Mouse (Mus musculus) stomach, embryonic 15.5 days (tissue): ENCODE results near the gene Gm10392. TPM values are rescaled to one million over a fixed set of nuclear protein-coding genes. Genes with fewer than 3 reads are reported as not detected.
A peak's percentile ranks its signal among the peaks of the same experiment; 100 is the strongest.

Experiments used
- ATAC-seq: fragments of 200-750 bp; cut with Nextera tagmentation; 2 replicates; pipeline ENCODE4 v1.8.0; 2017; ENCODE audit warnings: low read depth, moderate number of reproducible peaks, moderate TSS enrichment; ENCODE audit not compliant: insufficient read depth, low FRiP score
- H3K27ac ChIP-seq: fragments of 300-500 bp; sonication (generic); 2 replicates; pipeline ENCODE4 v1.5.1; 2015; ENCODE audit warnings: mild to moderate bottlenecking, inconsistent platforms
- H3K27me3 ChIP-seq: fragments of 300-500 bp; sonication (generic); replicated peaks from 2 replicates; pipeline ENCODE4 v1.6.1; 2015; ENCODE audit warnings: inconsistent platforms
- H3K36me3 ChIP-seq: fragments of 300-500 bp; sonication (generic); 2 replicates; pipeline ENCODE4 v1.6.1; 2015; ENCODE audit warnings: inconsistent platforms
- H3K4me1 ChIP-seq: fragments of 300-500 bp; sonication (generic); 2 replicates; pipeline ENCODE4 v1.6.1; 2015; ENCODE audit warnings: inconsistent platforms
- H3K4me2 ChIP-seq: fragments of 300-500 bp; sonication (generic); 2 replicates; pipeline ENCODE4 v1.6.1; 2015; ENCODE audit warnings: mild to moderate bottlenecking, inconsistent platforms
- H3K4me3 ChIP-seq: fragments of 300-500 bp; sonication (generic); replicated peaks from 2 replicates; pipeline ENCODE4 v1.5.1; 2015; ENCODE audit warnings: inconsistent platforms
- H3K9ac ChIP-seq: fragments of 300-500 bp; sonication (generic); 2 replicates; pipeline ENCODE4 v1.6.1; 2015; ENCODE audit warnings: inconsistent platforms
- H3K9me3 ChIP-seq: fragments of 300-500 bp; sonication (generic); 2 replicates; pipeline ENCODE4 v1.6.1; 2016; ENCODE audit warnings: inconsistent platforms
- WGBS: fragments of 180-500 bp; shearing (Covaris S2); methylation state at CpG from one replicate; pipeline ENCODE4 v1.1.7; 2015; 5-methylcytosine and 5-hydroxymethylcytosine counted together
- polyA plus RNA-seq: library from polyadenylated mRNA; unstranded; fragments of >200 nt; fragmentation: Nextera tagmentation; extraction: Ambion mirVana; gene quantifications from 2 replicates; pipeline ENCODE4 v1.2.1, GENCODE M21; 2015

Gm10392 gene
- polyA plus RNA-seq, 1 experiment from 2014 or later: 0.13 TPM

DNA sequence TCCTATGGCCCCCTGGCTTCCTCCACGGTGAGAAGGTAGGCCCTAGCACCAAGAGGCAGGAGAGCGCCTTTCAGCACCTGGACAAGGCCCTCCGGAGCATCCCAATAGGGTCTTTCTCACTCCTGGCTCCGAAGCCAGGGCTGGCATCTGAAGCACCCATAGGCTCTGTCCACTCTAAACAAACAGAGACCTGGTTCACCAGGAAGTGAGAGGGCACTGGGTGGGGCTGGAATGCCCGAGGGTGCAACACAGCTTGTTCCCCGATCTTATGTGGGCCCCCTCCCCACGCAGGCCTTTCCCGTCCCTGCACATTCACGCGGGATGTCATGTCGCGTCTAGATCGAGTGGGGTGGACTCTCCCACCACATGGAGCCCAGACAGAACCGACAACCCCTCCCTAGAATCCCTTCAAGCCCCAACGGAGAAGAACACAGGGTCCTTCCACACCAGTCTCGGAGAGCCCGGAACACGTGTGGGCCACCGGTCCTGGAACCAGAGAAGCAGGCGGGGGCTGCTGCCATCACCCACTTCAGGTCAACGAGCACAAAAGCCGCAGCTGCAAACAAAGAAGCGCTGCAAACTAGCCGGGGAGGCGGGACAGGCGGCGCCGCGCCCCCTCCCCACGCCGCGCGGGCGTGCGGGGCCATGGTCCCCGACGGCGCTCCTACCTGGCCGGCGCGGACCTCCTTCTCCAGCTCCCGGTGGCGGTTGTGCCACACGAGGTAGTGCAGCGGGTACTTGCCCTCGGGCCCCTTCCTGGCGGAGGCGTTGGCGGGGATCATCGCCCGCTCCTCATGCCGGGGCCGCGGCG, 30.0 kb downstream of the Gm10392 start:
- Histone ChIP-seq H3K27ac (no peak overlapping the region), H3K4me1 (peaks cover 53% of the 10 kb centered on the region), H3K4me3 (peak overlapping the region; percentile 87), H3K36me3 (no peaks in the 10 kb centered on the region), H3K27me3 (no peaks in the 10 kb centered on the region), H3K9me3 (no peaks in the 10 kb centered on the region), H3K9ac (peak overlapping the region; percentile 76), H3K4me2 (peak overlapping the region; percentile 96)
- ATAC-seq: no peak
- WGBS: 3% methylated on average over 55 of the region's 55 CpGs

- 68% methylated on average over 5 of the region's 5 CpGs for WGBS
- Histone ChIP-seq H3K4me2 (no peak overlapping the region), H3K27ac (no peak overlapping the region), H3K4me1 (peaks cover 42% of the 10 kb centered on the region), H3K27me3 (no peaks in the 10 kb centered on the region), H3K9ac (no peak overlapping the region), H3K4me3 (no peak overlapping the region), H3K36me3 (no peaks in the 10 kb centered on the region), H3K9me3 (no peaks in the 10 kb centered on the region)
- ATAC-seq: no peak
These were observed 32.2 kb downstream of the Gm10392 start for GRCm38 (mm10) chr11:77486798-77487197.

DNA sequence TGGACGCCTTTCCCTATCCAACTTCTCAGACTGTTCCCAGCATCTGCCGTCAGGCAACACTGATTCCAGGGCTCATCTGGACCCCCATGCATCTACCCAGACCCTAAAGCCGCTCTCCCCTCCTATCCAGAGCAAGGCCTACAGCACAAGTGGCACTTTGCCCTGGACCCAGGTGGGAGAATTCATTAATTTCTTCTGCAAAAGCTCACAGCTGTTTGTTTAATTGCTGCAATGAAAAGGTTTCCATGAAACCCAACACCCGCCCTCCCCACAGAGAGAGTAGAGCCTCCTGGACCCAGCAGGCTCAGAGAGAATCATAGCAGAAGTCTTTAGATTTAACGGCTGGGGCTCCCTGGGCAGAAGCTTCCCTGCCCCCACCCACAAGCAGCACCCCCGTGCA, 33.8 kb downstream of the Gm10392 start:
- 51% methylated on average over 6 of the region's 6 CpGs for WGBS
- no peak overlapping the region for H3K27ac ChIP-seq
- peaks cover 30% of the 10 kb centered on the region for H3K4me1 ChIP-seq
- no peak for ATAC-seq
- no peak overlapping the region for H3K4me3 ChIP-seq
- H3K9me3 ChIP-seq: no peaks in the 10 kb centered on the region
- no peak overlapping the region for H3K4me2 ChIP-seq
- H3K36me3 ChIP-seq: no peaks in the 10 kb centered on the region
- H3K27me3 ChIP-seq: no peaks in the 10 kb centered on the region
- H3K9ac ChIP-seq: no peak overlapping the region

DNA sequence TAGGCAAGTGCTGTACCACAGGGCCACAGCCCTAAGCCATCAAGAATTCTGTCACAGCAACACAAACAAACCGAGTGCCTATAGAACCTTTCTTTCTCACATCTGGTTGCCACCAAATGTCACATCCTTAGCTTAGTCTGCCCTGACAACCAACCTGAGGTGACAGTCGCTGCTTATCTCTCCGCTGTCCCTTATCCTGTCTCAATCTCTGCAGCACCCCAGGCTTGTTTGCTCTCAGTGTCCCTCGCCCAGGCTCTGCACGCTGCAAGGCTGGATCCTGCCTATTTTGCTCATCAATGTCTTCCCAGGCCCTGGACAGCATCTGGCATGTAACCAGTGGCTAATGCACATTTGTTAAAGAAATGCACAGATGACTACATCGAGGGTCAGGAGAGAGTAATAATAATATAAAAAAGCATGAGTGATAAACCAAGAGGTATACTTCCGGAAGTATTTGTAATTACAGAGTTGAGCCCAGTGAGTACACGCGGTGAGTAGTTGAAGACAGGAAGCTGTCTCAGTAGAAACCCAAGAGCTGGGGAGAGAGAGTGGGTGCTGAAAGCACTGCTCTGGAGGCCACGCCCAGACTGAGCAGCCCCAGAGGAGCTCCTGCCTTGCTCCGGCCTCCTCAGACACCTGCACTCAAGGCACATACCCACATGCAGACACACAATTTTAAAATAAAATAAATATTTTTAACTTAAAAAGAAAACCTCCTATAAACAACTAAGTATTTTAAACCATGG, 35.3 kb downstream of the Gm10392 start:
- H3K4me1 ChIP-seq: peaks cover 27% of the 10 kb centered on the region
- no peak for ATAC-seq
- H3K36me3 ChIP-seq: no peaks in the 10 kb centered on the region
- no peaks in the 10 kb centered on the region for H3K9me3 ChIP-seq
- no peak overlapping the region for H3K9ac ChIP-seq
- no peak overlapping the region for H3K27ac ChIP-seq
- 42% methylated on average over 11 of the region's 11 CpGs for WGBS
- H3K4me3 ChIP-seq: no peak overlapping the region
- H3K27me3 ChIP-seq: no peaks in the 10 kb centered on the region
- no peak overlapping the region for H3K4me2 ChIP-seq

GRCm38 (mm10) chr11:77483043-77483442, 36.0 kb downstream of the Gm10392 start:
- Histone ChIP-seq H3K36me3 (no peaks in the 10 kb centered on the region), H3K9me3 (no peaks in the 10 kb centered on the region), H3K4me2 (no peak overlapping the region), H3K27me3 (no peaks in the 10 kb centered on the region), H3K9ac (no peak overlapping the region), H3K4me3 (no peak overlapping the region), H3K27ac (no peak overlapping the region), H3K4me1 (peaks cover 22% of the 10 kb centered on the region)
- 66% methylated on average over 3 of the region's 3 CpGs for WGBS
- ATAC-seq: no peak

DNA sequence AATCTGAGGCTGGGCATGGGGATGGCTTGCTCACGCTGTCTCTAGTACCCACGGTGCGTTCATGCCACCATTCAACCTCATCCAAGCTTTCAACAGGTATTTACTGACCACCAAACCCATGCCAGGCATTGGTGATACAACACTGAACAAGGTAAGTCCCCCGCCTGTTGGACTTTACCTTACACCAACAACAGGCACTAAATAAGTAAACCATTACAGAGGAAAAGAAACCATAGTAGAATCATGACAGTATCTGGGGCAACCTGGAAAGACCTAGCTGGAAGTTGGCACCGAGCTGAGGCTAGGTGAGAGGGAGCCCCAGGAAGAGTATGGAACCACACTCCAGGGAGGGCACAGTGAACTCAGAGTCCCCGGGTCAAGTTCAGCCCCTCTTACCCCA, 42.1 kb downstream of the Gm10392 start:
- Histone ChIP-seq H3K4me3 (no peak overlapping the region), H3K27me3 (no peaks in the 10 kb centered on the region), H3K9ac (no peak overlapping the region), H3K9me3 (no peaks in the 10 kb centered on the region), H3K4me2 (no peak overlapping the region), H3K27ac (no peak overlapping the region), H3K4me1 (no peaks in the 10 kb centered on the region), H3K36me3 (no peaks in the 10 kb centered on the region; the same call in 1 of the 2 replicates)
- no peak for ATAC-seq
- 85% methylated on average over 6 of the region's 6 CpGs for WGBS

DNA sequence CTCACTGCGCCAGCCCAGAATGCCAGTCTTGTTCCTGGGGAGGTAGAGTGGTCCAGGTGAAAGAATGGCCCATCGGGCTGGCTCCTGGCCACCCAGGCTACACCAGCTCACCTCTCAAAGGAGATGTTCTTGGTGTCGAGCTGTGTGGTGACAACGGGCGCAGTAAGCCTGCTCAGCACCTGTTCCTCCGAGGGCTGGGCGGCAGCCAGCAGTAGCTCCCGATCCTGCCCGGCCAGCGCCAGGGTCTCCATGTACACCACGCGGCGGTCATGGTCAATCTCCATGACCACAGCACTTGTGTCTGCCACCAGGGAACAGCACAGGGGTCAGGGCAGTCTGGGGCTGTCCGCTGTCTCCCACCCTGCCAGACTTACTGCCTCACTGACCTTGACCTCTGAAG, 42.8 kb downstream of the Gm10392 start:
- no peak overlapping the region for H3K4me3 ChIP-seq
- no peak overlapping the region for H3K27ac ChIP-seq
- WGBS: 90% methylated on average over 14 of the region's 14 CpGs
- H3K4me2 ChIP-seq: no peak overlapping the region
- ATAC-seq: no peak
- H3K4me1 ChIP-seq: no peaks in the 10 kb centered on the region
- no peaks in the 10 kb centered on the region for H3K27me3 ChIP-seq
- peaks cover 3% of the 10 kb centered on the region; the same call in 1 of the 2 replicates for H3K36me3 ChIP-seq
- H3K9me3 ChIP-seq: no peaks in the 10 kb centered on the region
- H3K9ac ChIP-seq: no peak overlapping the region

GRCm38 (mm10) chr11:77472775-77473174, 46.2 kb downstream of the Gm10392 start:
- Histone ChIP-seq H3K4me3 (no peak overlapping the region), H3K4me2 (no peak overlapping the region), H3K4me1 (no peaks in the 10 kb centered on the region), H3K9me3 (no peaks in the 10 kb centered on the region), H3K27ac (no peak overlapping the region), H3K27me3 (peaks cover 13% of the 10 kb centered on the region; the same call in 1 of the 2 replicates), H3K9ac (no peak overlapping the region), H3K36me3 (peaks cover 3% of the 10 kb centered on the region; the same call in 1 of the 2 replicates)
- no peak for ATAC-seq
- WGBS: 82% methylated on average over 16 of the region's 16 CpGs

GRCm38 (mm10) chr11:77471407-77471806, 47.6 kb downstream of the Gm10392 start:
- ATAC-seq: no peak
- 68% methylated on average over 29 of the region's 29 CpGs for WGBS
- no peak overlapping the region for H3K9ac ChIP-seq

DNA sequence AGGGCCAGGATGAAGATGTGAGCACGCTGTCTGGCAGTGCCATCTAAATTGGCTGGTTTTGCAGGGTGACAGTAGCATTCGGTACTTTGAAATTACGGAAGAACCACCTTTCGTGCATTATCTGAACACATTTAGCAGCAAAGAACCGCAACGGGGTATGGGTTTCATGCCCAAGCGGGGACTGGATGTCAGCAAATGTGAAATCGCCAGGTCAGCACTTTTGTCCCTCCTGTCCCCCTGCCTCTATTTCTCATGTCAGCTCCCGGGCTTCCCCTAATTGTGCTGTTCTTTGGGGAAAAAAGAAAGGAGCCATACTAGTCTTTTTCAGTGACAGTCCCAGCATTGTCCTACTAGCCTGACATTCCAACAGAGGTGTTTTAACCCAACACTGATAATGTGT, 50.6 kb downstream of the Gm10392 start:
- peaks cover 3% of the 10 kb centered on the region; the same call in 1 of the 2 replicates for H3K36me3 ChIP-seq
- H3K9ac ChIP-seq: no peak overlapping the region
- H3K4me3 ChIP-seq: no peak overlapping the region
- peaks cover 40% of the 10 kb centered on the region for H3K27me3 ChIP-seq
- H3K9me3 ChIP-seq: no peaks in the 10 kb centered on the region
- H3K4me2 ChIP-seq: no peak overlapping the region
- WGBS: 85% methylated on average over 9 of the region's 9 CpGs
- no peak overlapping the region for H3K27ac ChIP-seq
- ATAC-seq: no peak
- H3K4me1 ChIP-seq: peaks cover 8% of the 10 kb centered on the region; the same call in 1 of the 2 replicates

More at GRCm38 (mm10) chr11:77471407-77471806, 47.6 kb downstream of the Gm10392 start:
- no peak overlapping the region for H3K27ac ChIP-seq
- H3K4me2 ChIP-seq: no peak overlapping the region
- H3K27me3 ChIP-seq: peaks cover 26% of the 10 kb centered on the region
- H3K4me3 ChIP-seq: no peak overlapping the region
- H3K4me1 ChIP-seq: peaks cover 8% of the 10 kb centered on the region; the same call in 1 of the 2 replicates
- H3K36me3 ChIP-seq: peaks cover 3% of the 10 kb centered on the region; the same call in 1 of the 2 replicates
- H3K9me3 ChIP-seq: no peaks in the 10 kb centered on the region

DNA sequence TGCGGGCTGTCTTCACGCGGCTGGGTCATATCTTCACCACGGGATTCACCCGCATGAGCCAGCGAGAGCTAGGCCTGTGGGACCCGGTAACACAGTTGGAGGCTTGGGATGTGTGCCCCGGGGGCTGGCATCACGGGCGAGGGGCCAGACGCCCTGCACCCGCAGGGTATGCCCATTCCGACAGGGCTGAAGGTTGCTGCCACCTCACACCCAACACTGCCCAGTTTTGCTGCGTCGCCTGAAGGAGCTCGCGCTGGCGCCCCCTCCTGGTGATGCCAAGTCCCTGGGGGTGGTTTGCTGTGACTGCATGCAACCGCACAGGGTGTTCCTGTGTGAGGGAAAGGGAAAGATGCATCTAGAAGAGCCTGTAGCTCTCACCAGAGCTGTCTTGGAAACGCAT, 51.2 kb downstream of the Gm10392 start:
- Histone ChIP-seq H3K4me3 (no peak overlapping the region), H3K36me3 (peaks cover 3% of the 10 kb centered on the region; the same call in 1 of the 2 replicates), H3K4me1 (peaks cover 11% of the 10 kb centered on the region), H3K27me3 (peaks cover 46% of the 10 kb centered on the region), H3K9me3 (no peaks in the 10 kb centered on the region), H3K9ac (no peak overlapping the region), H3K4me2 (peak overlapping the region; percentile 40), H3K27ac (no peak overlapping the region)
- WGBS: 15% methylated on average over 20 of the region's 20 CpGs
- ATAC-seq: no peak

GRCm38 (mm10) chr11:77467157-77467556, 51.8 kb downstream of the Gm10392 start:
- Histone ChIP-seq H3K9ac (no peak overlapping the region), H3K4me3 (peak overlapping the region; percentile 10; the same call in 1 of the 2 replicates), H3K36me3 (0 out of 2 replicates have a peak, but pooled peaks cover 3% of the 10 kb centered on the region), H3K4me1 (peaks cover 16% of the 10 kb centered on the region), H3K4me2 (peak overlapping the region; percentile 40), H3K27me3 (peaks cover 52% of the 10 kb centered on the region), H3K9me3 (no peaks in the 10 kb centered on the region), H3K27ac (no peak overlapping the region)
- ATAC-seq: peak; percentile 43; the same call in 1 of the 2 replicates
- 6% methylated on average over 25 of the region's 25 CpGs for WGBS
